Mouse (Mus musculus) bone marrow, adult 2 months (tissue): ENCODE data around the gene Slc22a23.

ENCODE experiments used
- CTCF ChIP-seq: fragments of 200-500 bp; IDR thresholded peaks from 2 replicates; pipeline ENCODE4 v1.5.1; 2011; ENCODE audit warnings: low read length, control low read depth; ENCODE audit not compliant: control insufficient read depth, insufficient read depth
- POLR2A ChIP-seq: fragments of 200-500 bp; IDR thresholded peaks from 2 replicates; pipeline ENCODE4 v1.6.1; 2011; ENCODE audit warnings: low read depth, mild to moderate bottlenecking, control low read depth, low read length, borderline replicate concordance; ENCODE audit not compliant: control insufficient read depth

- no peak for TF ChIP-seq CTCF
- no peak for TF ChIP-seq POLR2A
Measured at GRCm38 (mm10) chr13:34378926-34379325, 33.9 kb upstream of the Slc22a23 start.
